Mouse (Mus musculus): ENCODE data around the gene Kat6b. TPM values are rescaled to one million over a fixed set of nuclear protein-coding genes. Genes with fewer than 3 reads are reported as not detected.

Kat6b gene
- polyA plus RNA-seq, 1 experiment: 11.5 TPM

- Histone ChIP-seq H3K27ac (ENCODE audit: control insufficient read depth, insufficient read depth, low read depth, low read length, poor library complexity) (no peak overlapping the region), H3K4me1 (ENCODE audit: control insufficient read depth, insufficient read depth, low read length) (no peaks in the 10 kb centered on the region), H3K4me3 (replicated peaks; ENCODE audit: control insufficient read depth, low read depth, low read length) (no peak overlapping the region)
- WGBS: 91% methylated on average over 7 of the region's 7 CpGs
- TF ChIP-seq POLR2A (IDR thresholded peaks at IDR 0.05; ENCODE audit: borderline replicate concordance, control insufficient read depth, low read depth, low read length): no peak
Observed at GRCm38 (mm10) chr14:21550576-21550975, 69.3 kb downstream of the Kat6b start.

- H3K4me3 ChIP-seq (replicated peaks; ENCODE audit: control insufficient read depth, low read depth, low read length): no peak overlapping the region
- H3K27ac ChIP-seq (ENCODE audit: control insufficient read depth, insufficient read depth, low read depth, low read length, poor library complexity): no peak overlapping the region
- 87% methylated on average over 7 of the region's 7 CpGs for WGBS
- TF ChIP-seq POLR2A (IDR thresholded peaks at IDR 0.05; ENCODE audit: borderline replicate concordance, control insufficient read depth, low read depth, low read length) (no peak), CTCF (IDR thresholded peaks at IDR 0.05; ENCODE audit: control insufficient read depth, insufficient read depth, low read length) (no peak)
- H3K4me1 ChIP-seq (ENCODE audit: control insufficient read depth, insufficient read depth, low read length): no peaks in the 10 kb centered on the region
Observed at GRCm38 (mm10) chr14:21551655-21552054, 70.4 kb downstream of the Kat6b start.

GRCm38 (mm10) chr14:21552958-21553357, 71.7 kb downstream of the Kat6b start:
- TF ChIP-seq CTCF (IDR thresholded peaks at IDR 0.05; ENCODE audit: control insufficient read depth, insufficient read depth, low read length) (no peak), POLR2A (IDR thresholded peaks at IDR 0.05; ENCODE audit: borderline replicate concordance, control insufficient read depth, low read depth, low read length) (no peak)
- no peak overlapping the region for H3K27ac ChIP-seq (ENCODE audit: control insufficient read depth, insufficient read depth, low read depth, low read length, poor library complexity)
- WGBS: 80% methylated on average over 8 of the region's 8 CpGs

GRCm38 (mm10) chr14:21554046-21554445, 72.8 kb downstream of the Kat6b start:
- H3K4me1 ChIP-seq (ENCODE audit: control insufficient read depth, insufficient read depth, low read length): no peaks in the 10 kb centered on the region
- H3K27ac ChIP-seq (ENCODE audit: control insufficient read depth, insufficient read depth, low read depth, low read length, poor library complexity): no peak overlapping the region
- WGBS: 85% methylated on average over 8 of the region's 8 CpGs
- no peak overlapping the region for H3K4me3 ChIP-seq (replicated peaks; ENCODE audit: control insufficient read depth, low read depth, low read length)
- TF ChIP-seq CTCF (IDR thresholded peaks at IDR 0.05; ENCODE audit: control insufficient read depth, insufficient read depth, low read length): no peak
- no peak for TF ChIP-seq POLR2A (IDR thresholded peaks at IDR 0.05; ENCODE audit: borderline replicate concordance, control insufficient read depth, low read depth, low read length)

More at GRCm38 (mm10) chr14:21552958-21553357, 71.7 kb downstream of the Kat6b start:
- Histone ChIP-seq H3K4me1 (ENCODE audit: control insufficient read depth, insufficient read depth, low read length) (no peaks in the 10 kb centered on the region), H3K4me3 (replicated peaks; ENCODE audit: control insufficient read depth, low read depth, low read length) (no peak overlapping the region)

GRCm38 (mm10) chr14:21558440-21559131, 77.4 kb downstream of the Kat6b start:
- Histone ChIP-seq H3K27ac (ENCODE audit: control insufficient read depth, insufficient read depth, low read depth, low read length, poor library complexity) (no peak overlapping the region), H3K4me3 (replicated peaks; ENCODE audit: control insufficient read depth, low read depth, low read length) (no peak overlapping the region), H3K4me1 (ENCODE audit: control insufficient read depth, insufficient read depth, low read length) (peaks cover 1% of the 10 kb centered on the region; the same call in 1 of the 2 replicates)
- 62% methylated on average over 10 of the region's 10 CpGs for WGBS
- no peak for TF ChIP-seq CTCF (IDR thresholded peaks at IDR 0.05; ENCODE audit: control insufficient read depth, insufficient read depth, low read length)
- TF ChIP-seq POLR2A (IDR thresholded peaks at IDR 0.05; ENCODE audit: borderline replicate concordance, control insufficient read depth, low read depth, low read length): no peak

- H3K4me3 ChIP-seq (replicated peaks; ENCODE audit: control insufficient read depth, low read depth, low read length): no peak overlapping the region
- 60% methylated on average over 7 of the region's 7 CpGs for WGBS
- no peak for TF ChIP-seq CTCF (IDR thresholded peaks at IDR 0.05; ENCODE audit: control insufficient read depth, insufficient read depth, low read length)
- TF ChIP-seq POLR2A (IDR thresholded peaks at IDR 0.05; ENCODE audit: borderline replicate concordance, control insufficient read depth, low read depth, low read length): no peak
- H3K27ac ChIP-seq (ENCODE audit: control insufficient read depth, insufficient read depth, low read depth, low read length, poor library complexity): no peak overlapping the region
- H3K4me1 ChIP-seq (ENCODE audit: control insufficient read depth, insufficient read depth, low read length): peaks cover 1% of the 10 kb centered on the region; the same call in 1 of the 2 replicates
Observed at GRCm38 (mm10) chr14:21559447-21559846, 78.2 kb downstream of the Kat6b start.

GRCm38 (mm10) chr14:21560481-21561209, 79.4 kb downstream of the Kat6b start:
- no peak overlapping the region for H3K4me3 ChIP-seq (replicated peaks; ENCODE audit: control insufficient read depth, low read depth, low read length)
- WGBS: 82% methylated on average over 11 of the region's 11 CpGs
- no peak overlapping the region for H3K27ac ChIP-seq (ENCODE audit: control insufficient read depth, insufficient read depth, low read depth, low read length, poor library complexity)
- TF ChIP-seq CTCF (IDR thresholded peaks at IDR 0.05; ENCODE audit: control insufficient read depth, insufficient read depth, low read length) (no peak), POLR2A (IDR thresholded peaks at IDR 0.05; ENCODE audit: borderline replicate concordance, control insufficient read depth, low read depth, low read length) (no peak)
- peaks cover 1% of the 10 kb centered on the region; the same call in 1 of the 2 replicates for H3K4me1 ChIP-seq (ENCODE audit: control insufficient read depth, insufficient read depth, low read length)

- 69% methylated on average over 8 of the region's 8 CpGs for WGBS
- peaks cover 1% of the 10 kb centered on the region; the same call in 1 of the 2 replicates for H3K4me1 ChIP-seq (ENCODE audit: control insufficient read depth, insufficient read depth, low read length)
- TF ChIP-seq CTCF (IDR thresholded peaks at IDR 0.05; ENCODE audit: control insufficient read depth, insufficient read depth, low read length): no peak
- no peak for TF ChIP-seq POLR2A (IDR thresholded peaks at IDR 0.05; ENCODE audit: borderline replicate concordance, control insufficient read depth, low read depth, low read length)
- no peak overlapping the region for H3K27ac ChIP-seq (ENCODE audit: control insufficient read depth, insufficient read depth, low read depth, low read length, poor library complexity)
- no peak overlapping the region for H3K4me3 ChIP-seq (replicated peaks; ENCODE audit: control insufficient read depth, low read depth, low read length)
Observed at GRCm38 (mm10) chr14:21561396-21562065, 80.3 kb downstream of the Kat6b start.

Data from bone marrow, adult 2 months (tissue).